Mouse (Mus musculus) liver, embryonic 14.5 days (tissue): Measurements from ENCODE around the gene Sema4d.

Experiments
- CTCF ChIP-seq: IDR thresholded peaks from 2 replicates; pipeline ENCODE4 v1.5.1; 2016; ENCODE audit warnings: antibody characterized with exemption, low read depth, control low read depth
- EP300 ChIP-seq: IDR thresholded peaks from 2 replicates; pipeline ENCODE4 v1.6.1; 2016; ENCODE audit warnings: antibody characterized with exemption, low read depth

GRCm38 (mm10) chr13:51793425-51793891 is at the start of gene Sema4d:
- TF ChIP-seq CTCF (no peak), EP300 (no peak)
